Mouse (Mus musculus) adrenal gland, postnatal 4 days (tissue): ENCODE measurements around the gene Actl7a. TPM values are rescaled to one million over a fixed set of nuclear protein-coding genes. Genes with fewer than 3 reads are reported as not detected.

Experiments used
- DNase-seq, 2 experiments: peaks; one replicate each; pipeline ENCODE4 v3.0.0; 2021 to 2022; ENCODE audit warnings: low spot score in 2 of 2, mixed read lengths in 2 of 2
- long read RNA-seq, 2 experiments: library from polyadenylated mRNA; stranded (forward); transcript quantifications; one replicate each; pipeline ENCODE4 v2.0.0; 2021
- total RNA-seq, 2 experiments: library from RNA; stranded (reverse); gene quantifications; 2 replicates each; pipeline ENCODE4 v1.2.3; 2021

The Actl7a gene
- not detected for total RNA-seq
- long read RNA-seq, experiment 1, result 0 reads
- long read RNA-seq, experiment 2, result 0 reads

GRCm38 (mm10) chr4:56743363-56744195, at the start of gene Actl7a:
Gene Actl7a (plus strand): TSS chr4:56743413.
- no peak for DNase-seq

GRCm38 (mm10) chr4:56696401-56696800, 46.8 kb upstream of the Actl7a start:
- DNase-seq, result no peak

- no peak for DNase-seq
Observed at GRCm38 (mm10) chr4:56698671-56699070, 44.5 kb upstream of the Actl7a start.

DNA sequence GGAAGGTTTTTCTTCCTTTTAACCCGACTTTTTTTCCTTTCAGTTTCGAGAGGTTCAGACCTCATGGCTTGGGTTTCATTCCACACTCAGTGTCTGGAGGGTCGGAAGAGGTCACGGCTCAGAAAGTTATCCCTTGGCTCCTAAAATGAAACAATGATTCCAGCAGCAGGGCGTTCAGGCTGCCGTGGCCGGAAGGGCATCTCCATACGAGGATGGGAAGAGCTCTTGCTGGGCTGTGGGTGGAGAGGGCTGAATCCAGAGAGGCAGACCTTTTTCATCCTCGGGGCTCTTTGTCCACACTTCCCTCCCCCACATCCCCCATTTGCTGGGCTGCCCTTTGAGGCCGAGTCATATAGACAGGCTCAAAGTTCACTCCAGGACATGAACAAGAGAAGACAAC, 41.0 kb upstream of the Actl7a start:
- DNase-seq, result no peak

GRCm38 (mm10) chr4:56713155-56713554, 30.1 kb upstream of the Actl7a start:
- no peak for DNase-seq

- no peak for DNase-seq
Observed at GRCm38 (mm10) chr4:56716801-56717200, 26.4 kb upstream of the Actl7a start.

- DNase-seq, result no peak
Observed at GRCm38 (mm10) chr4:56717932-56718331, 25.3 kb upstream of the Actl7a start.

DNA sequence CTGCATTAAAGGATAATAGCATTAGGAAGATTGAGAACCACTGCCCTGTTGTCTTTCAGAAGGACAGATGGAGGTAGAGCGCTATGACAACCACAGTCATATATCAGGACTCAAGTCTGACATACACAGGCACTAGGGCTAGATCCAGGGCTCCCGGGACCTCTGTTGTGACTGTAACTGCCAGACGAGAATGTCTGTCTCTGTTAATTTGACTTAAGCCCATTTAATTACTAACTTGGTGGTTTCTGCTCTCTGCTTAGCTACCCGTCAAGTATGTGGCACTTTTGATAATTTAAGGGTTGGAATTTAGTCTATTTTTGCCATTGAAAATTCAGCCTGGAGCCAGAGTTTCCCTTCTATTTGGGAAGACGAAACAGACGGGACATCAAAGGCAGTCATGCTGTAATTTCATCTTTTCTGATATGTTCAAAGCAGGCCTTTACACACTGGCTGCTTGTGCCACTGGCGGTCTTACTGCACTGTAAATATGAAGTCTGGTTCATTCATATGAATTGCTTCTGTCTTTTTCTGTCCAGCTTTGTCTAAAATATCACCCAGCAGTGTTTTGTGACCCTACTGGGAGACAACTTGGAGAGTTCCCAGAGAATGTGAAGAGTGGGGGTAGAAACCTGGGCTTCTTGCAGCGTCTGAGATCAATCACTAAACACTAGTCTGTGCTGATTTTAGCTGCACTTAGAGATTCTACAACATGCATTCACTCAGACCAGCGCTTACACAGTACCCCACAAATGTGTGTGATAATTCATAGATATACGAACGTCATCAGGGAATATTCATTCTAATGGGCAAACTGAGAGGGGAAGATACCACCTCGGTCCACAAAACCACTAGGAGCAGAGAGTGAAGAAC, 24.4 kb upstream of the Actl7a start:
- DNase-seq, result no peak

DNA sequence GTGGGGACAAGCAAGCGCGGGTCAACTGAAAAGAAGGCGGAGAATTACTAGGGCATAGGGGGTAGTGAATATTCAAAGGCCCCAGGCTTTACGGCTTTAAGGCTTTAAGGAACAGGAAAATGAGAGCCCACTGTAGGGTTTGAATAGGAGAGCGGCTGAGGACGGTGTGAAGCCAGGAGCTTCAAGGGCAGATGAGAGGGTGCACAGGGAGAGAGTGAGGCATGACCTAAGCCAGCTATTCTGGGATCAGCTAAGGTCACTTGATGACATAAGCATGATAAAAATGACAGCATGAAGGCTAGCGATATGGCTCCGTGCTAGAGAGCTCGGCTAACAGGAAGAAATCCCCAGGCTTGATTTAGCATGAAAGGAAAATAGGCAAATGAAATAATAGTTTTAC, 23.8 kb upstream of the Actl7a start:
- DNase-seq, result no peak

DNA sequence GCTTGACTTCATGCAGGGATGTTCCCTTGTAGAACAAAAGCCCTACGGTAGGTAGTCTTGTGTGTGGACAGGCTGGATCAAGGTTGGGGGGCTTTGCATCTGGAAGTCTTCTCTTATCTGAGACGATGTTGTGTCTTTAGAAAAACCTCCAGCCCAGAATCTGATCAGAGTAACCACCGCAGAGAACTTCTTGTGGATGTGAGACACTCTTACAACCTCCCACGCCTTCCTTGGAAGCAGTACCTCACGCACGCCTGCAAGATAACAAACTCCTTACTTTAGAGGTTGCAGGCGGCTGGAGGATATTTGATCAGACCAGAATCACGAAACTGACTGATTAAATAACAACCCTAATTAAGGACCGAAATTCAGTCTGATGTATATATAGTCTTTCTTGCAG, 22.8 kb upstream of the Actl7a start:
- DNase-seq, result no peak

- DNase-seq, result no peak
Observed at GRCm38 (mm10) chr4:56721469-56721868, 21.7 kb upstream of the Actl7a start.

GRCm38 (mm10) chr4:56722346-56722745, 20.9 kb upstream of the Actl7a start:
- no peak for DNase-seq

- DNase-seq, result no peak
Observed at GRCm38 (mm10) chr4:56723237-56723636, 20.0 kb upstream of the Actl7a start.

DNA sequence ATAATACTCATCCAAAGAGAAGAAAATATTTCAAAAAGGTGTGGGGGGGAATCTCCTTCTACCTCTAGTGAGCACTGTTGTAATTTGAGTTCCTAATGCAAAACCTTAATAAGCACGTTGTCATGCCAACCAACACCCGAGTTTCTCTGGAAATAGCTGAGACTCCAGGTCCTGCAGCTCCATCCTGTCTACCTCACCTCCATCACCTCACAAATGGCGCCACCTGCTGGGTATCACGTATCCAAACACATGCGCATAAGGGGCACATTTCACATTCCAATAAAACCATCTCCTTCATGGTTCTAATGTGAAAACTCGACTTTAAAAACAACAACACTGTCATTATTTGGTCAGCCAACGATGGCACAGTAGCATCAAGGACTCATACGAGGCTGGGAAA, 17.4 kb upstream of the Actl7a start:
- no peak for DNase-seq

GRCm38 (mm10) chr4:56740020-56740485, 3.2 kb upstream of the Actl7a start, which contains the start of gene Gm26657:
Gene Gm26657 (plus strand): TSS chr4:56740070.
- DNase-seq, result no peak

DNA sequence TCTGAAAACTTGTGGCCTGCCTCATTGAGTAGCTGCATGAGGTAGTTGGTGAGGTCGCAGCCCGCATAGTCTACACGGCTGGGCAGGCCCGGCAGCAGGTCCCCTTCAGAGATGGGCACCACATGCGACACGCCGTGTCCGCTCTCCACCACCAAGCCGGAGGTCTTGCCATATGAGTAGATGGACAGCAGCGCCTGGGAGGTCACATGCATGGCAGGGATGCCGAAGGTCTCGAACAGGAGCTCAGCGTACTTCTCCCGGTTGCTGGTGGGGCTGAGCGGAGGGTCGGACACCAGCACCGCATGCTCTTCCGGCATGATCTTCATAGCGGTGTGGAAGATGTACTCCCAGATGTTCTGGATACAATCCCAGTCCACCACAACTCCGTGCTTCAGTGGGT, 2.6 kb upstream of the Actl7a start:
- no peak for DNase-seq

- DNase-seq, result no peak
Observed at GRCm38 (mm10) chr4:56741041-56741493, 2.1 kb upstream of the Actl7a start, which contains the start of gene Actl7b. Gene Actl7b (minus strand): TSS chr4:56741443.

DNA sequence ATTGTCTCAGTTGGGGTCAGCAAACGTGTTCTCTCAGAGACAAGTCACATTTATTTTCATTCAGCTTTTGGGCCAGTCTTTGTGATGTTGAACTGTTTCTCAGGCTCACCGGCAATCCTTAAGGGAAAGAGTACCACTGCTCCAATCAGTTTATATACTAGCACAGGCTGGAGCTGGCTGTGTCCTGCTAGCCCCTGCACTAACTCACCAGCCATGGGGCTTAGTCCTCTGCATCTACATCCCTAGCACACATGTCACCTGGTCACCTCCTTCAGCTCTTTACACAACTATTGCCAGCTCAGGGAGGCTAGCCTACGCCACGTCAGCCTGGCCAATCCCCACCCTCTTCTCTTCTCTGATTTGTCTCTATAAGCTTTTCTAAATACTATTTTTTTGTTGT, 515 bp upstream of the Actl7a start:
- no peak for DNase-seq

- DNase-seq, result no peak
Observed at GRCm38 (mm10) chr4:56746345-56746744, 3.1 kb downstream of the Actl7a start.

DNA sequence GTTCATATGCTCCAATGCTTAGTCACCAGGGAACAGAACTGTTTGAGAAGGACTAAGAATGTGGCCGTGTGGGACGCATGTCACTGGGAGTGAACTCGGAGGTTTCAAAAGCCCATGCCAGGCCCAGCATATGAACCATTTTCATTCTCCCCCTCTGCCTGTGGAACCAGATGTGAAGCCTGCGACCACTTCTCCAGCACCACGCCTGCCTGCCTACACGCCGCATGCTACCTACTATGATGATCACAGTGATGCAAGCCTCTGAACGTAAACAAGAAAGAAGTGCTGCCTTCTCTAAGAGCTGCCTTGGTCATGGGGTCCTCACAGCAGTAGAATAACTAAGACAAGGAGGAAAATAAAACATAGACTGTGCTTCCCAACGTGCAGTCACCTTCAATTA, 4.2 kb downstream of the Actl7a start:
- DNase-seq, result no peak

- no peak for DNase-seq
Observed at GRCm38 (mm10) chr4:56756021-56756420, 12.8 kb downstream of the Actl7a start.
